Mouse (Mus musculus) cerebellum, adult 2 months (tissue): ENCODE results near the gene Syn2.

ENCODE experiments used
- CTCF ChIP-seq: fragments of 200-500 bp; IDR thresholded peaks from 2 replicates; pipeline ENCODE4 v1.5.1; 2011; ENCODE audit warnings: low read depth, mild to moderate bottlenecking, control low read depth, low read length, moderate library complexity, borderline replicate concordance; ENCODE audit not compliant: insufficient read depth
- POLR2A ChIP-seq: fragments of 200-500 bp; IDR thresholded peaks from 2 replicates; pipeline ENCODE4 v1.6.1; 2011; ENCODE audit warnings: low read length, control low read depth, borderline replicate concordance; ENCODE audit not compliant: insufficient read depth

GRCm38 (mm10) chr6:115266791-115267190 is 132.1 kb downstream of the Syn2 start:
- no peak for TF ChIP-seq CTCF
- TF ChIP-seq POLR2A: no peak
